ENCODE assay signal across 19 mouse cellular contexts in the genomic region with DNA sequence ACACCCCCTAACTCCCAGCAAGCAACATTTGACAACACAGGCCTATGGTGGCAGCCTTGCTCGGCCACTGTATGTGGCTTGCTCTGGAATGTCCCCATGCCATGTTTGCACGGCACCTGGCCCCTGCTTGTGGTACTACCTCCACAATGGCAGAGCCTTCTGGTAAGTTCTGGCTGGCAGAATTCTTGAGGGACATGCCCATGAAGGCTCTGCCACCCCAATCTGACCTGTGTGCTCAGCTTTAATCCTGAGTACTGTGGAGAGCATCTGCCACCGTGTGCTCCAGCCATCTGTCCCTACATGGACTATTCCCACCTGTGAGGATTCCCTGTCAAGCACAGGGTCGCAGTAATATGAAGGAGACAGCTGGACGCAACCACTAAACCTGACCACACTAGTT. TPM values are rescaled to one million over a fixed set of nuclear protein-coding genes. Genes with fewer than 3 reads are reported as not detected.
DNase-seq lines count a peak whose midpoint lies in the region; ATAC-seq and TF ChIP-seq lines count a peak whose summit lies in the region.
"Had no signal": no experiment of that assay in that cellular context is flagged by ENCODE, and none has a peak within 500 bp of the region (broad histone marks: within the 10 kb centered on the region; RNA-seq: fewer than 3 reads in every experiment).

No protein-coding gene starts in this region.

- CTCF ChIA-PET in Patski (lab: Charles Lee): no interaction called here

- H3K4me1 ChIP-seq in forebrain, postnatal 0 days (ENCODE audit: insufficient read depth): peaks cover 17% of the 10 kb centered on the region; the same call in 1 of the 2 replicates
- peaks cover 36% of the 10 kb centered on the region for H3K4me1 ChIP-seq in forebrain, embryonic 16.5 days (replicated peaks; ENCODE audit: control insufficient read depth, insufficient read depth, low read length)
- peaks cover 25% of the 10 kb centered on the region for H3K4me1 ChIP-seq in hindbrain, postnatal 0 days (ENCODE audit: insufficient read depth, low read length)
- peaks cover 2% of the 10 kb centered on the region; the same call in 1 of the 2 replicates for H3K4me1 ChIP-seq in hindbrain, embryonic 11.5 days (replicated peaks; ENCODE audit: control insufficient read depth, insufficient read depth, low read length)

- no peak for TF ChIP-seq CTCF in forebrain, postnatal 0 days (IDR thresholded peaks at IDR 0.05; ENCODE audit: low read depth)
- no peak for TF ChIP-seq CTCF in hindbrain, postnatal 0 days (IDR thresholded peaks at IDR 0.05; ENCODE audit: low read depth)
- TF ChIP-seq CTCF in Patski (IDR thresholded peaks at IDR 0.05): no peak

- no peaks in the 10 kb centered on the region for H3K9me3 ChIP-seq in forebrain, postnatal 0 days (ENCODE audit: low read length)
- no peaks in the 10 kb centered on the region for H3K9me3 ChIP-seq in forebrain, embryonic 16.5 days (ENCODE audit: control insufficient read depth, low read length)
- no peaks in the 10 kb centered on the region for H3K9me3 ChIP-seq in hindbrain, postnatal 0 days (ENCODE audit: low read length)
- H3K9me3 ChIP-seq in hindbrain, embryonic 11.5 days (ENCODE audit: control insufficient read depth, low read length): no peaks in the 10 kb centered on the region
- H3K9me3 ChIP-seq: kidney, embryonic 15.5 days; midbrain, embryonic 12.5 days; neural tube, embryonic 13.5 days had no signal

- in situ Hi-C loops in Patski (cut with MboI; ENCODE audit: low pct_unique_long_range_greater_than_20kb): no loop called here

- peaks cover 9% of the 10 kb centered on the region; the same call in 1 of the 2 replicates for H3K36me3 ChIP-seq in forebrain, postnatal 0 days (ENCODE audit: insufficient read depth)
- peaks cover 7% of the 10 kb centered on the region for H3K36me3 ChIP-seq in forebrain, embryonic 16.5 days (ENCODE audit: control insufficient read depth, insufficient read depth)
- peaks cover 5% of the 10 kb centered on the region; the same call in 1 of the 2 replicates for H3K36me3 ChIP-seq in hindbrain, postnatal 0 days (ENCODE audit: insufficient read depth, low read length)
- 0 out of 2 replicates have a peak, but pooled peaks cover 3% of the 10 kb centered on the region for H3K36me3 ChIP-seq in hindbrain, embryonic 11.5 days (ENCODE audit: control insufficient read depth, insufficient read depth, low read length)

- 75% methylated on average over 5 of the region's 5 CpGs for WGBS in forebrain, postnatal 0 days
- WGBS in forebrain, embryonic 16.5 days: 68% methylated on average over 5 of the region's 5 CpGs
- WGBS in hindbrain, postnatal 0 days: 52% methylated on average over 5 of the region's 5 CpGs
- WGBS in hindbrain, embryonic 11.5 days: 77% methylated on average over 5 of the region's 5 CpGs

- ATAC-seq in forebrain, postnatal 0 days: no peak
- no peak for ATAC-seq in forebrain, embryonic 16.5 days
- ATAC-seq in hindbrain, postnatal 0 days: no peak
- no peak for ATAC-seq in hindbrain, embryonic 11.5 days (ENCODE audit: low FRiP score)
- peak; percentile 39 for ATAC-seq in Patski
- ATAC-seq: inflammation-experienced regulatory T-cells, adult 6 months had no signal

- no peaks in the 10 kb centered on the region for H3K27me3 ChIP-seq in forebrain, postnatal 0 days (ENCODE audit: insufficient read depth, low read length)
- H3K27me3 ChIP-seq in forebrain, embryonic 16.5 days (replicated peaks; ENCODE audit: control insufficient read depth, insufficient read depth, low read length): no peaks in the 10 kb centered on the region
- H3K27me3 ChIP-seq in hindbrain, postnatal 0 days (ENCODE audit: insufficient read depth, low read length): no peaks in the 10 kb centered on the region
- no peaks in the 10 kb centered on the region for H3K27me3 ChIP-seq in hindbrain, embryonic 11.5 days (ENCODE audit: control insufficient read depth, insufficient read depth, low read length)
- no peaks in the 10 kb centered on the region for H3K27me3 ChIP-seq in Patski
- H3K27me3 ChIP-seq: kidney, embryonic 15.5 days; midbrain, embryonic 12.5 days; neural tube, embryonic 13.5 days had no signal

- H3K4me2 ChIP-seq in forebrain, postnatal 0 days (ENCODE audit: low read depth): no peak overlapping the region
- H3K4me2 ChIP-seq in forebrain, embryonic 16.5 days (ENCODE audit: low read length): no peak overlapping the region
- no peak overlapping the region for H3K4me2 ChIP-seq in hindbrain, postnatal 0 days (ENCODE audit: low read depth, low read length)
- H3K4me2 ChIP-seq in hindbrain, embryonic 11.5 days (replicated peaks; ENCODE audit: low read depth, low read length): no peak overlapping the region
- H3K4me2 ChIP-seq: kidney, embryonic 15.5 days; liver, embryonic 11.5 days; midbrain, embryonic 12.5 days; neural tube, embryonic 13.5 days had no signal

- DNase-seq in forebrain, postnatal 0 days: no peak
- peak; percentile 36 for DNase-seq in hindbrain, postnatal 0 days (ENCODE audit: low spot score)
- DNase-seq in hindbrain, embryonic 11.5 days (ENCODE audit: low spot score): no peak
- no peak for DNase-seq in Patski (ENCODE audit: low read depth, low spot score)
- DNase-seq in cerebellum, adult 9-10 months: peak; percentile 88
- no peak for DNase-seq in neural tube, embryonic 10.5 days (ENCODE audit: extremely low spot score, low spot score)
- DNase-seq in frontal cortex, postnatal 25 days (ENCODE audit: low spot score in 2 of 2): no peak
- DNase-seq: embryo, embryonic 11 days; heart, adult 2 months had no signal

- H3K4me3 ChIP-seq in forebrain, postnatal 0 days (ENCODE audit: low read depth, low read length): no peak overlapping the region
- H3K4me3 ChIP-seq in forebrain, embryonic 16.5 days (replicated peaks; ENCODE audit: low read length): no peak overlapping the region
- no peak overlapping the region for H3K4me3 ChIP-seq in hindbrain, postnatal 0 days (ENCODE audit: low read length)
- no peak overlapping the region for H3K4me3 ChIP-seq in hindbrain, embryonic 11.5 days (ENCODE audit: low read depth, low read length)
- H3K4me3 ChIP-seq: heart, adult 2 months; kidney, embryonic 15.5 days; midbrain, embryonic 12.5 days; neural tube, embryonic 13.5 days had no signal

- POLR2A ChIA-PET in Patski (lab: Charles Lee): no interaction called here

- 0 out of 2 replicates have a peak overlapping the region, but pooled peaks have one; percentile 16 for H3K27ac ChIP-seq in forebrain, postnatal 0 days (ENCODE audit: low read depth, low read length)
- H3K27ac ChIP-seq in forebrain, embryonic 16.5 days (ENCODE audit: low read length): no peak overlapping the region
- H3K27ac ChIP-seq in hindbrain, postnatal 0 days: peak overlapping the region; percentile 36; the same call in 1 of the 2 replicates
- no peak overlapping the region for H3K27ac ChIP-seq in hindbrain, embryonic 11.5 days (ENCODE audit: low read depth, low read length)
- H3K27ac ChIP-seq: heart, adult 2 months; kidney, embryonic 15.5 days; midbrain, embryonic 12.5 days had no signal

- no peak overlapping the region for H3K9ac ChIP-seq in forebrain, postnatal 0 days
- no peak overlapping the region for H3K9ac ChIP-seq in forebrain, embryonic 16.5 days (replicated peaks; ENCODE audit: low read depth, low read length)
- no peak overlapping the region for H3K9ac ChIP-seq in hindbrain, postnatal 0 days (replicated peaks; ENCODE audit: low read length)
- no peak overlapping the region; the same call in 1 of the 2 replicates for H3K9ac ChIP-seq in hindbrain, embryonic 11.5 days (ENCODE audit: low read depth, low read length)
- H3K9ac ChIP-seq: kidney, embryonic 15.5 days; midbrain, embryonic 12.5 days; neural tube, embryonic 13.5 days had no signal

RNA-seq across cellular contexts. Expression of a gene that starts 22.4 kb away (rescaled TPM):
- total RNA-seq in forebrain, postnatal 0 days (2014; rRNA removed): 324 and 329 TPM in 2 replicates
- polyA plus RNA-seq in forebrain, postnatal 0 days (2015; fragmentation: Nextera tagmentation; extraction: Ambion mirVana): 249 TPM in 2 replicates
- 272 and 293 TPM in 2 replicates for polyA plus RNA-seq in forebrain, embryonic 16.5 days (2015; fragmentation: Nextera tagmentation; extraction: Ambion mirVana)
- 252 and 264 TPM in 2 replicates for total RNA-seq in hindbrain, postnatal 0 days (2014; rRNA removed)
- polyA plus RNA-seq in hindbrain, postnatal 0 days (2015; fragmentation: Nextera tagmentation; extraction: Ambion mirVana): 210 and 220 TPM in 2 replicates
- polyA plus RNA-seq in hindbrain, embryonic 11.5 days (2014; fragmentation: Nextera tagmentation; extraction: Ambion mirVana): 53.3 and 61.2 TPM in 2 replicates
- polyA plus RNA-seq in Patski (2021): 196 TPM

RNA-seq across cellular contexts. Expression of a gene that starts 34.2 kb away (rescaled TPM):
- not detected in 2 replicates for total RNA-seq in forebrain, postnatal 0 days (2014; rRNA removed)
- not detected in 2 replicates for polyA plus RNA-seq in forebrain, postnatal 0 days (2015; fragmentation: Nextera tagmentation; extraction: Ambion mirVana)
- not detected in 2 replicates for polyA plus RNA-seq in forebrain, embryonic 16.5 days (2015; fragmentation: Nextera tagmentation; extraction: Ambion mirVana)
- not detected in 2 replicates for total RNA-seq in hindbrain, postnatal 0 days (2014; rRNA removed)
- polyA plus RNA-seq in hindbrain, postnatal 0 days (2015; fragmentation: Nextera tagmentation; extraction: Ambion mirVana): not detected in 2 replicates
- polyA plus RNA-seq in hindbrain, embryonic 11.5 days (2014; fragmentation: Nextera tagmentation; extraction: Ambion mirVana): not detected in 2 replicates
- 1.7 TPM for polyA plus RNA-seq in Patski (2021)
- total RNA-seq: adrenal gland, adult 2 months; heart, adult 2 months; left cerebral cortex, postnatal 14 days had no signal
- polyA plus RNA-seq: adrenal gland, adult 2 months; heart, adult 2 months; inflammation-experienced regulatory T-cells, adult 6 months; kidney, embryonic 15.5 days; liver, embryonic 11.5 days; lung, embryonic 16.5 days; midbrain, embryonic 12.5 days; neural tube, embryonic 13.5 days; spleen, adult 2 months had no signal

RNA-seq across cellular contexts. Expression of a gene that starts 35.3 kb away (rescaled TPM):
- 35.0 and 70.3 TPM in 2 replicates for total RNA-seq in forebrain, postnatal 0 days (2014; rRNA removed)
- 85.2 and 92.8 TPM in 2 replicates for polyA plus RNA-seq in forebrain, postnatal 0 days (2015; fragmentation: Nextera tagmentation; extraction: Ambion mirVana)
- 31.9 and 49.8 TPM in 2 replicates for polyA plus RNA-seq in forebrain, embryonic 16.5 days (2015; fragmentation: Nextera tagmentation; extraction: Ambion mirVana)
- 50.2 and 59.6 TPM in 2 replicates for total RNA-seq in hindbrain, postnatal 0 days (2014; rRNA removed)
- 92.7 and 95.3 TPM in 2 replicates for polyA plus RNA-seq in hindbrain, postnatal 0 days (2015; fragmentation: Nextera tagmentation; extraction: Ambion mirVana)
- polyA plus RNA-seq in hindbrain, embryonic 11.5 days (2014; fragmentation: Nextera tagmentation; extraction: Ambion mirVana): 17.1 and 19.0 TPM in 2 replicates
- polyA plus RNA-seq in Patski (2021): 30.7 TPM

RNA-seq across cellular contexts. Expression of a gene that starts 35.6 kb away (rescaled TPM):
- total RNA-seq in forebrain, postnatal 0 days (2014; rRNA removed): 1,348 and 1,517 TPM in 2 replicates
- 502 and 620 TPM in 2 replicates for polyA plus RNA-seq in forebrain, postnatal 0 days (2015; fragmentation: Nextera tagmentation; extraction: Ambion mirVana)
- polyA plus RNA-seq in forebrain, embryonic 16.5 days (2015; fragmentation: Nextera tagmentation; extraction: Ambion mirVana): 467 and 512 TPM in 2 replicates
- total RNA-seq in hindbrain, postnatal 0 days (2014; rRNA removed): 1,174 and 1,303 TPM in 2 replicates
- polyA plus RNA-seq in hindbrain, postnatal 0 days (2015; fragmentation: Nextera tagmentation; extraction: Ambion mirVana): 497 and 519 TPM in 2 replicates
- polyA plus RNA-seq in hindbrain, embryonic 11.5 days (2014; fragmentation: Nextera tagmentation; extraction: Ambion mirVana): 817 and 827 TPM in 2 replicates
- polyA plus RNA-seq in Patski (2021): 1,510 TPM

RNA-seq across cellular contexts. Expression of a gene that starts 44.6 kb away (rescaled TPM):
- 84.7 and 99.1 TPM in 2 replicates for total RNA-seq in forebrain, postnatal 0 days (2014; rRNA removed)
- polyA plus RNA-seq in forebrain, postnatal 0 days (2015; fragmentation: Nextera tagmentation; extraction: Ambion mirVana): 122 and 123 TPM in 2 replicates
- polyA plus RNA-seq in forebrain, embryonic 16.5 days (2015; fragmentation: Nextera tagmentation; extraction: Ambion mirVana): 107 and 113 TPM in 2 replicates
- 142 and 170 TPM in 2 replicates for total RNA-seq in hindbrain, postnatal 0 days (2014; rRNA removed)
- polyA plus RNA-seq in hindbrain, postnatal 0 days (2015; fragmentation: Nextera tagmentation; extraction: Ambion mirVana): 130 and 145 TPM in 2 replicates
- 305 and 319 TPM in 2 replicates for polyA plus RNA-seq in hindbrain, embryonic 11.5 days (2014; fragmentation: Nextera tagmentation; extraction: Ambion mirVana)
- 32.2 TPM for polyA plus RNA-seq in Patski (2021)

Comparison
In these comparisons a context has a peak if more than half of its experiments do, and no peak if none do; other contexts are left out.
1. DNase-seq: peak in hindbrain, postnatal 0 days (single experiment) and cerebellum, adult 9-10 months (single experiment); none in forebrain, postnatal 0 days (single experiment), hindbrain, embryonic 11.5 days (single experiment), Patski (single experiment), neural tube, embryonic 10.5 days (single experiment) and frontal cortex, postnatal 25 days (0 of 2).
2. H3K27ac ChIP-seq: peak in forebrain, postnatal 0 days (single experiment) and hindbrain, postnatal 0 days (single experiment); none in forebrain, embryonic 16.5 days (single experiment) and hindbrain, embryonic 11.5 days (single experiment).